Mouse (Mus musculus): ENCODE measurements around the gene Cfap45. TPM values are rescaled to one million over a fixed set of nuclear protein-coding genes. Genes with fewer than 3 reads are reported as not detected.

Gene Cfap45
- polyA plus RNA-seq, 1 experiment from 2014 or later, result 1.1 TPM

GRCm38 (mm10) chr1:172593956-172594355 is 73.4 kb downstream of the Cfap45 start:
- H3K9me3 ChIP-seq, result no peaks in the 10 kb centered on the region
- H3K9ac ChIP-seq (replicated peaks), result no peak overlapping the region
- H3K36me3 ChIP-seq, result no peaks in the 10 kb centered on the region
- H3K4me1 ChIP-seq (replicated peaks), result no peaks in the 10 kb centered on the region
- no peak overlapping the region for H3K4me2 ChIP-seq
- no peak overlapping the region for H3K27ac ChIP-seq
- no peak overlapping the region for H3K4me3 ChIP-seq (replicated peaks)
- 0 out of 2 replicates have a peak, but pooled peaks cover 4% of the 10 kb centered on the region for H3K27me3 ChIP-seq
- ATAC-seq (ENCODE audit: insufficient number of reproducible peaks, insufficient read depth, low FRiP score, low TSS enrichment, low read depth), result no peak
- 84% methylated on average over 2 of the region's 2 CpGs for WGBS

GRCm38 (mm10) chr1:172594495-172594894 is 73.9 kb downstream of the Cfap45 start:
- H3K27me3 ChIP-seq, result 0 out of 2 replicates have a peak, but pooled peaks cover 4% of the 10 kb centered on the region
- no peak overlapping the region for H3K27ac ChIP-seq
- no peaks in the 10 kb centered on the region for H3K9me3 ChIP-seq
- no peaks in the 10 kb centered on the region for H3K4me1 ChIP-seq (replicated peaks)
- no peak for ATAC-seq (ENCODE audit: insufficient number of reproducible peaks, insufficient read depth, low FRiP score, low TSS enrichment, low read depth)
- no peak overlapping the region for H3K4me2 ChIP-seq
- H3K9ac ChIP-seq (replicated peaks), result no peak overlapping the region
- no peaks in the 10 kb centered on the region for H3K36me3 ChIP-seq
- no peak overlapping the region for H3K4me3 ChIP-seq (replicated peaks)

Other genes with a start within 250 kb of the Cfap45 start
- gene Atp1a2, start 222.7 kb upstream of the Cfap45 start, polyA plus RNA-seq (2016; fragmentation: Nextera tagmentation; extraction: Ambion mirVana), result 5.1 and 5.4 TPM in 2 replicates
- not detected in 2 replicates for gene Kcnj9, start 191.5 kb upstream of the Cfap45 start, polyA plus RNA-seq (2016; fragmentation: Nextera tagmentation; extraction: Ambion mirVana)
- 0.04 and 0.05 TPM in 2 replicates for gene Kcnj10, start 179.6 kb upstream of the Cfap45 start, polyA plus RNA-seq (2016; fragmentation: Nextera tagmentation; extraction: Ambion mirVana)
- 9.3 and 9.8 TPM in 2 replicates for gene Pigm, start 144.3 kb upstream of the Cfap45 start, polyA plus RNA-seq (2016; fragmentation: Nextera tagmentation; extraction: Ambion mirVana)
- gene Slamf9, start 45.4 kb upstream of the Cfap45 start, polyA plus RNA-seq (2016; fragmentation: Nextera tagmentation; extraction: Ambion mirVana), result 0.21 TPM in 1 of 2 replicates, not detected in the other
- gene Igsf9, start 39.0 kb upstream of the Cfap45 start, polyA plus RNA-seq (2016; fragmentation: Nextera tagmentation; extraction: Ambion mirVana), result 69.7 and 70.5 TPM in 2 replicates
- 66.4 and 74.9 TPM in 2 replicates for gene Tagln2, start 20.8 kb upstream of the Cfap45 start, polyA plus RNA-seq (2016; fragmentation: Nextera tagmentation; extraction: Ambion mirVana)
- gene Vsig8, start 35.1 kb downstream of the Cfap45 start, polyA plus RNA-seq (2016; fragmentation: Nextera tagmentation; extraction: Ambion mirVana), result 0.18 TPM in 1 of 2 replicates, not detected in the other
- 0.17 TPM in 1 of 2 replicates, not detected in the other for gene Slamf8, start 69.8 kb downstream of the Cfap45 start, polyA plus RNA-seq (2016; fragmentation: Nextera tagmentation; extraction: Ambion mirVana)
- 0.64 and 1.2 TPM in 2 replicates for gene Fcrl6, start 81.8 kb downstream of the Cfap45 start, polyA plus RNA-seq (2016; fragmentation: Nextera tagmentation; extraction: Ambion mirVana)
- gene Dusp23, start 112.2 kb downstream of the Cfap45 start, polyA plus RNA-seq (2016; fragmentation: Nextera tagmentation; extraction: Ambion mirVana), result 9.5 and 9.6 TPM in 2 replicates
- gene Crp, start 177.3 kb downstream of the Cfap45 start, polyA plus RNA-seq (2016; fragmentation: Nextera tagmentation; extraction: Ambion mirVana), result not detected in 2 replicates

Measured in limb, embryonic 12.5 days (tissue).